ENCODE assay signal across 8 mouse cellular contexts in genomic region chr10:80826151-80827062, GRCm38 (mm10). TPM values are rescaled to one million over a fixed set of nuclear protein-coding genes. Genes with fewer than 3 reads are reported as not detected.
A peak's percentile ranks its signal among the peaks of the same experiment; 100 is the strongest.
DNase-seq lines count a peak whose midpoint lies in the region; ATAC-seq lines count a peak whose summit lies in the region.

Gene Oaz1 (plus strand): TSS chr10:80826656.

- H3K4me2 ChIP-seq in intestine, embryonic 14.5 days (ENCODE audit: low read length), result peak within 1 kb of the TSS; percentile 99

- H3K4me3 ChIP-seq in intestine, embryonic 14.5 days (ENCODE audit: low read depth, low read length), result peak within 1 kb of the TSS; percentile 85

- peaks cover 15% of the 10 kb centered on the region; the same call in 1 of the 2 replicates for H3K4me1 ChIP-seq in intestine, embryonic 14.5 days (replicated peaks; ENCODE audit: control insufficient read depth, insufficient read depth, low read length)

- H3K9ac ChIP-seq in intestine, embryonic 14.5 days (ENCODE audit: low read length), result peak within 1 kb of the TSS; percentile 84

- intact Hi-C loops in left cerebral cortex, postnatal 14 days (cut with DNase I), result loop anchor here (5.0 kb wide), 1 partner anchor 51 kb away; no protein-coding TSS in a partner anchor

- DNase-seq in adrenal gland, adult 18-20 months (ENCODE audit: low spot score in 2 of 2), result peak; percentile 95 to 96
- DNase-seq in embryo, embryonic 11 days, result peak; percentile 99
- DNase-seq in gastrocnemius, postnatal 25 days, result peak; percentile 99
- DNase-seq in intestine, embryonic 14.5 days (ENCODE audit: low spot score), result peak; percentile 97
- DNase-seq in left cerebral cortex, postnatal 14 days (ENCODE audit: low spot score in 2 of 2), result peak; percentile 99 to 100
- DNase-seq in mesoderm, embryonic 11.5 days (ENCODE audit: low read depth, low spot score), result peak; percentile 99
- peak; percentile 100 for DNase-seq in right cerebral cortex, postnatal 36 days (ENCODE audit: low spot score in 2 of 2)
- DNase-seq in yolk sac, embryonic 10.5 days (ENCODE audit: low spot score), result peak; percentile 100

- no peaks in the 10 kb centered on the region for H3K9me3 ChIP-seq in intestine, embryonic 14.5 days (ENCODE audit: control insufficient read depth, low read length)

- peak; percentile 97 for ATAC-seq in intestine, embryonic 14.5 days (replicated peaks; ENCODE audit: low FRiP score, low TSS enrichment, low read depth)

- H3K36me3 ChIP-seq in intestine, embryonic 14.5 days (ENCODE audit: control insufficient read depth, insufficient read depth, low read length), result peaks cover 14% of the 10 kb centered on the region

- peak within 1 kb of the TSS; percentile 85 for H3K27ac ChIP-seq in intestine, embryonic 14.5 days (ENCODE audit: low read depth)

- under 1% methylated on average over 73 of the region's 82 CpGs for WGBS in intestine, embryonic 14.5 days

- H3K27me3 ChIP-seq in intestine, embryonic 14.5 days (replicated peaks; ENCODE audit: control insufficient read depth, insufficient read depth, low read length), result no peaks in the 10 kb centered on the region

RNA-seq across cellular contexts. Expression of gene Oaz1, which starts in this region (rescaled TPM):
- 100 to 1,000 TPM; 903 to 981 TPM for total RNA-seq in adrenal gland, adult 18-20 months (2021)
- 100 to 1,000 TPM; 651 to 657 TPM for total RNA-seq in gastrocnemius, postnatal 25 days (2021)
- 1,692 and 1,787 TPM in 2 replicates for polyA plus RNA-seq in intestine, embryonic 14.5 days (2014; fragmentation: Nextera tagmentation; extraction: Ambion mirVana)
- total RNA-seq in left cerebral cortex, postnatal 14 days (2021), result 100 to 1,000 TPM; 433 to 483 TPM

Comparison
In these comparisons a context has a peak if more than half of its experiments do, and no peak if none do; other contexts are left out.
1. Peak in every context shown above with its lines: DNase-seq, ATAC-seq, H3K4me3 ChIP-seq and H3K27ac ChIP-seq.